Mouse (Mus musculus): Measurements from ENCODE around the gene Mllt3.
"Not testable (repeated sequence)": the region's sequence is repeated elsewhere in the genome, so short reads cannot be mapped to it uniquely, and the experiment has no call there.

Gene Mllt3

DNA sequence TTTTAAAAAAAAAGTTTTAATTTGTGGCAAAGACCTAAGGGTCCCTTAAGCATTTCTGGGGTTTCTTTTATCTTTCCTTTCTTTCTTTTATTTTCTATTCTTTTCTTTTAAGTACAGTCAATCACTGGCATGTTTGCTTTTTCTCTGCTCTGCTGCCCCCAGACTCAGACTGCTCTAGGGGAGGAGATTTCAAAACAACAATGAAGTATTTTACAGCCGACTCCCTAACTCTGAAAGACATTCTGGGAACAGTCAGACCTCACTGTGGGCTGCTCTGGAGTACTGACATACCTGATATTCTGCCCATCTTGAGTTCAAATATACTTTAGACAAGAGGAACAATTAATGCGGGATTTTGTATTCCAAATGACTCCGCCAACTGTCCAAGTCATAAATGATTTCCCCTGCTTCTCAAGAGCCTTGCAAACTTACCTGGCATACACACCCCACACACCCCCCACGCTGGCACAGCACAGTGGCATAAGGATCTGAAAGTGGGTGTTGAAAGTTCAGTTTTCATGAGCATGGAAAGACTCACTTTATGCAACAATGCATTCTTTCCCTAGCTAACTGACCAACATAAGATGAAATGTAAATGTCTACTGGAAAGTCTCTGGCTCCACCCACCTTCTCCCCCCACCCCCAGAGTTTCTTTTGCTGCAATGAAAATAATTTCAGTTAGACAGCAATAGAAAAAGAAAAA, 21.1 kb downstream of the Mllt3 start:
- DNase-seq, result no peak

DNA sequence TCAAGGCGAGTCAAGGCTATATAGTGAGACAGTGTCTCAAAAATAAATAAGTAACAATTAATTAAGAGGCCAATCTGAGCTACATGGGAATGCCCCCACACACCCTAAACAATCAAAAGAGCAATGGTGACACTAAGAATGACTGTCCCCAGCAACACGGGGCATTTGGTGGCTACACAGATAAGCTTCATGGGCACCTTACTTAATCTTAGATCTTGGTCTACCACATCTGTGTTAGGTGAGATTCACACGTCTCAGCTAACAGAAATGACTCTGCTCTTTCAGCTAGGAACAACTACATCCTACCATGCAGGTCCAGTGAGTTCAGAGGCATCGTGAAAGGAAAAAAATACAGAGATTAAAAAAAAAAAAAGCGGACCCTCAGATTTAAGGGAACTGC, 22.7 kb downstream of the Mllt3 start:
- no peak for DNase-seq

DNA sequence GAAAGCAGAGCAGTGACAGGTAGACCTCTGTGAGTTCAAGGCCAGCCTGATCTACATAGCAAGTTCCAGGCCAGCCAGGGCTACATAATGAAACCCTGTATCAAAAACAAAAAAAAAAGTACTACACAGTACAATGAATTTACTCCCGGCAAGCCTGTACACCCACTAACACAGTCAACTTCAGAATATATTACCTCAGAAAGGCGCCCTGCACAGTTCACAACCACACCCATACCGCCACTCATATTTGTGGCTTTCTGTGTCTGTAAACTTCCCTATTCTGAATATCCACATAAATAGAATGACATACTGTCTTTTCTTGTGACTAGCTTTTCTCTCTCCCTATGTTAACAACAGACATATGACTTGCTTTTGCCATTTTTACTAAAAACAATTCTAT, 27.4 kb downstream of the Mllt3 start:
- DNase-seq, result peak; percentile 6 to 10

DNA sequence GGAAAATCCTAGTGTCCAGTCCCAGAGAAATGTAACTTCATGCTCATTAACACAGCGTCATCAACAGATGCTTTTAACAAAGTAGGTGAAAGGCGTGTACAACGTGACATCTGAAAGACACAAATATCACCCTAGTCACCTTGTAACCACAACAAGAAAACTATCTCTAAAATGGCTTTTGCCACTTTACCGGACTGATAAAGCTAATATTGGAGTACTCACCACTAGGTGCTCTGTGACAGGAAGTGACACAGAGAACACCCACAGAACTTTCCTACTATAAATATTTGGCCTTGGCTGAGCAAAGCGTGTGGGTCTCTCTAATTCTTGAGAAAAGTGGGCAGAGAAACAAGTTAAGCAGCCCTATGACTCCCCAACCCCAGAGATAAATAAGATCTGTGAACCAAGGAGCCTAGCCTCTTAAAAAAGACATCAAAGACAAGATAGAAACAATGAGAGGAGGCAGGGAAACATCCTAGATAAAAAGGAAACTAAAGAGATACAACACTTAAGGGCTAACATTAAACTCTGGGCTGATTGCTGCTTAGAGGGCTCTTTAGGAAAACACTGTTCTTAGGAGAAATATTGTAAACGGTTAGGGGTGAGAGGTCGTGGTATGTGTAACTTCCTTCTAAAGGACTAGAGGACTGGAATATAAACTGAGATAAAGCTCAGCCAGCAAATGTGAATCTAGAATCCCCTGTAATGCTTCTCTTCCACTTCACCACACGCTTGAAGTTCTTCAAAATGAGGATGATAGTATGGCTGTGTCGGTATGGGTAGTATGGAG, 29.8 kb downstream of the Mllt3 start:
- DNase-seq, result peak; percentile 12 to 19

DNA sequence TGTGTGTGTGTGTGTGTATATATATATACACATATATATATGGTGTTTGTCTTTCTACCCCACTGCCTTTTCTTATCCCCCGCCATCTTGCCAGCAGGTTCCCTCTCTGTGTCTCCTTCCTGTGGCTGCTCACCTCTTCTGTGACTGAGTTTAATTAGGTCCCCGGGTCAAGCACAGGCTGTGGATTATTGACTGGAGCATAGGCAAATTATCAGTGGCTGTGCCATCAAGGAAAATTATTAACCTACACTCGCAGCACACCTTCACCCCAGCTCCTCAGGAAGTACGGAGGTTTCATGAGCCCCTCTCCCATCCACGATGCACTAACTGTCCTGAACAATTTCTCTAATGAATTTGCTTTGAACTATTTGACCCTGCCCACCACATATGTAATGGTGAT, 41.5 kb downstream of the Mllt3 start:
- no peak for DNase-seq

DNA sequence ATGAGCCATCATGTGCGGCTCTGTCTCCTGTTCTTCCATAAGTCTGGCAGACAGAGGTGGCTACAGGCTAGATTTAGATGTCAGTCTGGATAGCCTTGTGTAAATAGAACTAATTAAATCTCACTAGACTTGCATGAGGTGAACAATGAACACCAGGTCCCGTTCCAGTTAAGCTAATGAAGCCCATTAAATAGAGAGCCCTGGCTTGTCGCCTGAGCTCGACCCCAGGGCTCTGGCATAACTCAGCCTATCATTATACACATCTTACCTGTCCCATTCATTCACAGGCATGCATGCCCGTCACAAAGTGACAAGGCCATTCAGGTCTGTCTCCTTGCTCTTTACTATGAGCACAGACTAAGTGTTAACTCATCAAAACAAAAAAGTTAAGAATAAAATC, 42.2 kb downstream of the Mllt3 start:
- DNase-seq, result no peak

DNA sequence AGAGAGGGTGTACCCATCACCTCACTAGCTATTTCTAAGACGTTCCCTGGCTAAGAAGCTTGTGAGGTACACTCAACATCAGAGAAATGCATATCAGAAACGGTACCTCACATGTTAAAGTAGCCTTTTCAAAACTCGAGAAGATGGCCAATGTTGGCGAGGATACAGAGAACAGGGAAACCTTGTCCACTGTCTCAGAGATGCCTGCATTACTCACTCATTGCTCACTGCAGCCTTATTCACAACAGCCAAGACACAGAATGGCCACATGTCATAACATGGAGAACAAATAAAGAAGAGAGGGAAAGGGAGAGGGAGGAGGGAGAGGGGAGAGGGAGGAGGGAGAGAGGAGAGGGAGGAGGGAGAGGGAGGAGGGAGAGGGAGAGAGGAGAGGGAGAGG, 47.9 kb downstream of the Mllt3 start:
- no peak for DNase-seq

DNA sequence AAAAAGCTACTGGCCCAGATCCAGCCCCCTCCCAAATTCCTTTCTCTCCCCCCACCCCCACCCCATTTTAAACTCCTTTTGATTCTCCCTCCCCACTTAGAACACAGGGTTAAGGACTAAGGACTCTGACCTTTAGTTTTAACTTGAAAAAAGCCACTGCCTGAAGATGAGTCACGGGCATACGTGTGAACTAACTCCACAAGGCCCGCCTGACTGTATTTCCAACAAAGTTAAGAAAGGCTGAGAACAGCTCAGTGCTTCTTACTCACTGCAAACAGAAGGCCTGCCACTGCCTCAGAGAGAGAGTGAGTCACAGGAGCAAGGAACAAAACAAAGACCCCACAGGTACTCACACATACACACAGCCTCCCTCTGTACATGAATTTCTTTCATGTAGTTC, 48.6 kb downstream of the Mllt3 start:
- no peak for DNase-seq

DNA sequence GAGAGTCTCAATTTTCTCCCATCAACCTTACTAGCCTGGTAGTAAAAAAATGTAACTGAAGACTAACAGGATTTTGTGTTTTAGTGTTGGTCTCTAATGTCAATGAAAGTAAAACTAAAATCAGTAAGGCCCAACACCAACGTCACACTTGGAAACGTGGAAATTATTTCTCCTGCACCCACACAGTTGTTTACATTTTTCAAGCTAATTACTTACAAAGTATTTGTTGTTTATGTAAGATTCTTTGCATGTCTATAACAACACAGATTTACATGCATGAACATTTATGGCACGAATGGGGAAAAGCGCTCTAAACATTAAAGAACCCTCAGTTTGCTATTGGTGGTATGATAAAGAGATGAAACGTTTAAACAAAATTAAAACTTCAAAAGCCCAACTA, 49.1 kb downstream of the Mllt3 start:
- no peak for DNase-seq

DNA sequence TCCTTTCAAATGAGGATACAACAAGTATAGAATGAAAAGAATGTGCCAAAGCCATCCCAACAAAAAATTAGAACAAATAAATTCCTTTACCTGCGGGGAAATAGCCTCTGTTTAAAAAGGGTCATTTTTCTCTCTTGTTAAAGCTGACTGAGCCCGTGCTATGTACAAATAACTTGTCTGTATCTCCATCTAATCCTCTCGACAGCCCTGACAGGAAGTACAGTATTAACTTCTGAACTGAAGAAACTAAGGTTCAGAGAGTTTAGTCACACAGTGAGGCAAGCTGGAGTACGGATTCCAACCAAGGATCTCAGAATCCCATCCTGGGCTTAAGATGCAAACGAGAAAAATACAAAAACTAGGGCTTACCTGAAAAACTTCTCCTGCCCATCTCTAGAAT, 50.6 kb downstream of the Mllt3 start:
- no peak for DNase-seq

DNA sequence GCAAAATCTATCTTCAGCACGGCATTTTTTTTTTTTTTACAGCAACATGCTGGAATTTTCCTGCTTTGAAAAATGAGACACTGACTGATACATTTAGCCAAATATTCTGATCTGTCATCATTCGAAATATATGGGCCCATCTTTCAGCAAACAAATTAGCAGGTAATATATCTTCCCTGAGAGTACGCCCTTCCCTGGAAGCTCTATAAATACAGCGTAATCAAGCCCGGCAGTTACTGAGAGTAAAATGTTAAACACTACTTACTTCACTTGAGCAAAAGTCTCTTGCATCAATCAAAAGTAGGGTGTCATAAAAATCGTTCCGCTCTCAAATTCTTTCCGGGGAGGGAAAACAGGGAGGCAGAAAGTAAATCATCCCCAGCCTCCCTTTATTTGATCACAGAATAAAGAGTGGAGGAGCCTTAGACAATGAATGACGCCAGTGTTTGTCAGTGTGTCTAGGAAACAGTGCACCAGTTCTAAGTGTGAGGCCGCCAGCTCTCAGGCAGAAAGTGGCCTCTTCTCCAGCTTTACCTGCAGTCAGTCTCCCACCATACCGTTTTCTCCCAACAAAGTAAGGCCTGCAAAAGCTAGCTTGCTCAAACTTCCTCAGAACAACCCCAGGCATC, 55.2 kb downstream of the Mllt3 start:
- DNase-seq, result no peak

DNA sequence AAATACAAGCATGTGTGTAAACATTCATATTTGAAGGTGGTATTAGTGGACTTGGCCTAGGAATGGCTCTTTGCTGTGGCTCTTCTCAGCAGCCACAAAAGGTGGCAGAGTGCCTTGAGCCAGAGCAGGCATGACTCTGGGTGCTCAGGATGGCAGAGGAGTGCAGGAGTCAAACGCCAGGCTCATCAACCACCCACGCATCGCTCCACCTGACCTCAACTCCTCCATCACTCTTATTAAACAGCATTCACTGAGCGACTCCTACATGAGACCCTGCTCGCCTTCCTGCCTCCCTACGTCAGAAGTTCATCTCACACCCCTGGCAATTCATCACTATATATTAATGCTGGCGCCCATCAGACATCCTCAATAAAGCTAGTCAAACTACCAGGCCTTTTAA, 67.3 kb downstream of the Mllt3 start:
- no peak for DNase-seq

DNA sequence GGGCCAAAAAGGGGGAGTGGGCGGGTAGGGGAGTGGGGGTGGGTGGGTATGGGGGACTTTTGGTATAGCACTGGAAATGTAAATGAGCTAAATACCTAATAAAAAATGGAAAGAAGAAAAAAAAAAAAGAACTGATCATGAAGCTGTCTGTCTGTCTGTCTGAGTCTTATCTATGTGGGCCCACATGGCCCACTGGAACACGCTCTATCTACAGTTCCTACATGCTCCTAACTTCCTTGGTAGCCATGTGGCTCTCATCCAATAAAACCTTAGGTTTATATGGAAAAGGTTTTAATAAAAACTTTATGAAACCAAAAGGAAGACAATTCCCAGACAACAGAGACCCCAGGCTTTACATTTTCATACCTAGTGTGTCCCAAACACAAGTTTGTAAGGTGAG, 68.3 kb downstream of the Mllt3 start:
- DNase-seq, result not testable (repeated sequence)

DNA sequence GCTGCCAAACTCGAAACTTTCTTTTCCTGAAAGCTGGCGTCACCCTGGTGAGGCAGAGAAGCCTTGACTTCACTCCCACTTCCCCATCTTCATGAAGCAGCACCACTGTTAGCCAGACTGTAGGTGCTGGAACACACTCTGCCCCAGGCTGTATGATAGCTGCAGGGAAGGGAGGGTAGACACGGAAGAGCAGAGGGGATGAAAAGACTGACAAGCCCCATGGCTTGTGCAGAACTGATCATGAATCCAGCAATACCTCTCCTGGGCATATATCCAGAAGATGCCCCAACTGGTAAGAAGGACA, 69.4 kb downstream of the Mllt3 start:
- no peak for DNase-seq

DNA sequence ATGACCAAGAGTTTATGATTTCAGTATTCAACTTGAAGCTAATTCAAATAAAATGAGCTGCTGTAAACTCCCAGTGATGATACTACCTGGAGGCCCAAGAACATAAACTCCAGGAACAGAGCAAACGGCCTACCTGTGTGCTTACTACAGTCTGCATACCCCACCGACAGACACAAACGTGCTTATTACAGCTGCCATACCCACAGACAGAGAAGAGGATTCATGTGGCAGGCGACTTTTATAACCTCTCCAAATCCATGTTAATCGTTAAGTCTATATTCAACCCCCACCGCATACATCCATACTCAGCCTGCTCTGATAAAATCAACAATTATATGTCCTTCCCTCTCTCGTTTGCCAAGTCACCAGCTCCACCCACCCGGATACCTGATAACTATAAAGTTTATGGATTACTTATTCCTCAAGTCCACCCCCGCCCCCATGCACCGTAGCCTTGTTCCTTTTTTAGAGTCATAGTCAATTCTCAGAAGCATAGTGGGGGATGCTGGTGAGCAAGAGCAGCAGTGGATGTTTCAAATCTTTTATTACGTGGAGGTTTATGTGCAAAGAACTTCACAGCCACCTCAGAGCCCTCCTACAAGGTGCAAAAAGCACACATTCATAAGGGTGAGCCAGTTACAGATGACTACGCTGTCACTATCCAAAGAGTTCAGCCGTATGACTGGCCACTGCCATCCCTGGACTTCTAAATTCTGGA, 70.0 kb downstream of the Mllt3 start:
- no peak for DNase-seq

DNA sequence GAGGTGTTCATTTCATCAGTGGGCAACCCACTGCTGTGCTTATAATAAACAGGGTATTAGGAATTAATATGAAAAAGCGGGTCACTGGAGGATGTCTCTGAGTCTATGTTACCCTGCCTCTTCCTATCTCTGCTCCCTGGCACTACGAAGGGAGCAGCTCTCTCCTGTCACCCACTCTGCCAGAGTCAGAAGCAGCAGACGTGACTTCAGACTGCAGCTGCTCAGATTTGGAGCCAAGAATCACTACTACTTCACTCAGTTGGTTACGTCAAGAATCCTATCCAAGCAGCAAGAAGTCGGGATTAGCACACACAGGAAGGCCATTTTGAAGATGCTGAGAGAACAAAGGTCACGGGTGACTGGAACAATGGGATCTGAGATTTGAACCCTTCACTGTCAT, 71.3 kb downstream of the Mllt3 start:
- DNase-seq, result no peak

DNA sequence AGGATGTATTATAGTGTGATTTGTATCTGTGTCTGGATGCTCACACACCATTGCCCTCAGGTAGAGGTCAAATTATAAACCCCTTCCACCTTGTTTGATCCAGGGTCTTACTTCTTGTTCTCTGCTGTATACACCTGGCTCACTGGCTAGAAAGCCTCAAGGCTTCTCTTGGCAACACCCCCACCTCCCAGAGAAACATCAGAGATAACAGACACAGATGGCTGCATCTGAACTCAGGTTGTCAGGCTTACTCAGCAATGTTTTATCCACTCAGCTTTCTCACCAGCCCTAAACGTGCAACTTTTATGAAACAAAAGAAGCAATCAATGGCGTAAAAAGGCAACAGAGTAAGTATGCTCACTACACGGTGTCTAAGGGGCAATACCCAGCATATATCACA, 75.3 kb downstream of the Mllt3 start:
- DNase-seq, result no peak

DNA sequence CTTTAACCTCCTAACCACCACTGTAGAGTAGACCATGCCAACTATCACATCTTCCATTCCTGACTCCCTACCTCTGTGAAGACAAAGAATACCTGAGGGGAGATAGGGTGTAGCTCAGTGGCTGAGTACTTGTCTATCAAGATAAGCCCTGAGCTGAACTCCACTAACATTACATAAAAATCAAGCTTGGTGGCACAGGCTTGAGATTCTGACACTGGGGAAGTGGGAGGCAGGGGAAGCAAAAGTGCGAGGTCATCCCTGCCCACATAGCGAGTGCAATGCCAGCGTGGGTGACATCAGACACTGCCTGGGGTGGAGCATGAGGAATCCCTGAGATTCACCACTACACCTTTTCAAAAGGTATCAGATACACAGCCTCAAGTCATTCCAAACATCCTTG, 76.0 kb downstream of the Mllt3 start:
- DNase-seq, result no peak

DNA sequence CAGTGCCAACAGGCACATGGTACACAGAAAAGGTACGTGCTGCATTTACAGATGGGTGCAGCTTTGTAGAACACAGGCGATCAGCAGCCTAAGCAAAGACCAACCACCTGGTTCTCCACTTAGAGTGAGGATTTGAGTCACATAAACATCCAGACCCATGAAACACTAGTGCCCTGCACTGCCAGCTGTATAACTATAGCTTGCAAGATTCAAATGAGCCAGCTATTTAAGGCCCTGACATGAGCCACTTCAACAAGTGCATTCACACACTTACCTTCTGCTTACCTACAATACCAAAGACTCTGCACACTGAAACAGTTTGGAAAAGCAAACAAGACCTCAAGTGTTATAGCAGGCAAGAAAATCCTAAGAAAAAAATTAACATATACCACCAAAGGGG, 78.0 kb downstream of the Mllt3 start:
- DNase-seq, result no peak

DNA sequence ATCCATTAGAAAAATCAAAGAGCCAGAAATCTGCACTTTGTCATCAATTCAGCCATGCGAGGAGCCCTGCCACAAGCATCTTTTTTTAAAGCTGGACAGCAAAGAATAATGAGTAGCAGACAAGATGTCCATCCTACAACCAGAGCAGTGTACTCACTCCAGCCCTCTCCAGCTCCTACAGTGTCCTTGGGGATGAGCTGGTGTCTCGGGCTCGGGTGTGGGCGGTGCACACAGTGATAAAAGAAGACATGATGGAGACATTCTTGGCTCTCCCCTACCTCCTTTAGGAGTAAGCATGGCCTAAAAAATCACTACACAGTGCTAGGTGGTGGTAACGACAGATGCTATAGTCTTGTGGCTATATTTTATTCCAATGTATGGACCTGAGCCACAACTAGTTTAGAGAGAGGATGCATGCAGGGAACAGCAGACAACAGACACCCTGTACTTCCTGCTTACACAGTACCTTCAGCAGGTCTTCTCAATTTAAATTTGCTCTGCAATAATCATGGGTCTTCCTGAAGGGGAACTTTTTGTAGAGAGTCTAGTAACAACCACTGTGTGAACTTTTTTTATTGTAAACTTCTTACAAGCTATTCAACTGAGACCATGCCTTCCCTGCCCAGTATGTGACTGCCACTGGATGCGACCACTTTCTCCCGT, 78.6 kb downstream of the Mllt3 start:
- no peak for DNase-seq

DNA sequence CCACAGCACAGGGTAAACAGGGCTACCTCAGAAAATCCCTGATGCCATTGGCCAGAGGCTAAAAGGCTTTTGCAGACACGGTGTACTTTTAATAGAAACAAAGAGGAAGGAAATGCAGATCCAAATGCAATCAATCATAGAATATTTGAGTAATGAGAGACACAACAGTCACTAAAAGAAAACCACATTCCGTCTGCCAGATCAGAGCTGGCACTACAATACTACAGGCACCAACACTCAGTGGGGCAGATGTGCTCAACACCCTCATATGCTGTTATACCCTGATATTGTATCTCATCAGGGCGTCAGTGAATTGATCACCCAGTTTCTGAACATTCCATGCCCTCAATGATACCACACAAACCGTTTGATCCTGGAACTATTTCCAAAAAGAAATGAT, 79.4 kb downstream of the Mllt3 start:
- no peak for DNase-seq

DNA sequence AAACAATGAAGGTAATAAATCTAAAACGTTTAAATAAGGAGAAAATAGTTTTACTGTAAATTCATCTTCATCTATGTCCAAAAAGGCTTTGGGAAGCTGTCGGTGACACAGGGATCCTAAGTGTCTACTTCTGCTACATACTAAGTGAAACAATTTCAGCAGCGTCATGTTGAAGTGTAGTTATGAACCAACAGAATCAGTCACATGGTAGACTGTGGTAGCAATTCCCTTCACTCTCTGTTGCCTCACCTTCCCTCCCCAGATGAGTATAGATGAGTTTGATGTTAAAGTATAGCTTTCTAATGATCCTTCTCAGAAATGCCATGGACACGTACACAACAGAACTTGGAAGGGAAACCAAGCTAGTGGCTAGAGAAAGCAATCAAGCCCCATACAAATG, 79.9 kb downstream of the Mllt3 start:
- DNase-seq, result no peak

DNA sequence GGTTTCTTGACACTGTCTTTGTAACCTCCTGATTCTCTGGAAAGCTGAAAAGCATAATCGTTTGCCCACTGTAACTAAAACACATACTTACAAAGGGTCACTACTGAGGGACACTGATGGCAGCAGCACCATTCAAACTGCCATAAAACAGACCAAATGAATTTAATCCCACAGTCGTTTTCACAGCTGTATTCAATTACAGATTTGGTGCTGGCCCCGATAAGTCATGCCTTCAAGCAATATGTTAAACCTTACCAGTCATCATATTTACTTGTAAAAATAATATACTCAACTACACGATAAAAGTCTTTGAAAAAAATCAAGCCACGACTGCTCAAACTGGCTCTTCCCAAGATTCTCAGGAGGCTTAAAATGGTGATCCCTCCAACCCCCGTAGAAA, 83.7 kb downstream of the Mllt3 start:
- DNase-seq, result no peak
